Mouse (Mus musculus) ES-E14 (cell line): Measurements from ENCODE around the gene Mapk8ip1.

ENCODE experiments used
- HCFC1 ChIP-seq: IDR thresholded peaks from 2 replicates; pipeline ENCODE4 v1.6.1; 2012; ENCODE audit warnings: low read length, inconsistent platforms, borderline replicate concordance; ENCODE audit not compliant: insufficient read depth
- MAFK ChIP-seq: IDR thresholded peaks from 2 replicates; pipeline ENCODE4 v1.6.1; 2014; ENCODE audit warnings: mild to moderate bottlenecking, low read depth, low read length, inconsistent platforms; ENCODE audit not compliant: insufficient read depth
- ZC3H11A ChIP-seq: IDR thresholded peaks from 2 replicates; pipeline ENCODE4 v1.6.1; 2012; ENCODE audit warnings: low read depth, mild to moderate bottlenecking, inconsistent platforms, low read length, borderline replicate concordance
- ZNF384 ChIP-seq: IDR thresholded peaks from 2 replicates; pipeline ENCODE4 v1.6.1; 2012; ENCODE audit warnings: low read depth, low read length, inconsistent platforms

DNA sequence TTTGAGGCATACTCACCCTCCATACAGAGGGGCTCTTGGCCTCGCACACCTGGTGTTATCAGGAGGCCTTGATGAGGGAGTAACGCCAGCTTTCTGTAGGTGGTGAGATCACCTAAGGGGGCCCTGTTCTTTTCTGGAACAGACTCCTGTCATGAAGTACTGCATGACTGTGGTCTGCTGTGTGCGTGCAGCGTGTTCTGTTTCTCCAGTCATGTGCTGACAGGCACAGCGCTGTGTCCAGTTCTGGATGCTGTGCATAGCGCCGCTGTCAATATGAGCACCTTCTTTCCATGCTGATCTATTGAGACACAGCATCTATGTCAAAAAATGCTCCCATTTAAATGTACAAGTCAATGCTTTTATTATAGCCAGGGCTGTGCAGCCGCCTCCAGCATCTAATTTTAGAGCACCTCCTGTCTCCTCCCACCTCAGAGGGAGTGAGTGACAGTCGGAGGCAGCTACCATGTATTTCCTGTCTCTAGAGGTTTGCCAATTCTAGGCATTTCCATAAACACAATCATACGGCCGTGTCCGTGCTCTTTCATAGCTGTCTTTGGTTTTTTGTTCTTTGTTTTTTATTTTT lies 41.4 kb upstream of the Mapk8ip1 start:
- TF ChIP-seq HCFC1 (no peak), MAFK (no peak), ZC3H11A (no peak), ZNF384 (no peak)
